ENCODE assay signal across 8 mouse cellular contexts in genomic region chr17:23739202-23740135, GRCm38 (mm10). TPM values are rescaled to one million over a fixed set of nuclear protein-coding genes. Genes with fewer than 3 reads are reported as not detected.
A peak's percentile ranks its signal among the peaks of the same experiment; 100 is the strongest.
DNase-seq lines count a peak whose midpoint lies in the region; ATAC-seq and TF ChIP-seq lines count a peak whose summit lies in the region.

No protein-coding gene starts in this region.

- no peak for DNase-seq in lung, adult 2 months
- DNase-seq in lung, postnatal 14 days = no peak
- DNase-seq in forebrain, embryonic 11.5 days (ENCODE audit: low spot score) = peak; percentile 78
- DNase-seq in kidney, postnatal 0 days (ENCODE audit: low spot score) = no peak
- DNase-seq in midbrain, embryonic 11.5 days (ENCODE audit: low spot score, missing footprints) = peak; percentile 97
- DNase-seq in T-cell, adult 2 months (ENCODE audit: low spot score) = no peak

- TF ChIP-seq POLR2A in lung, adult 2 months (IDR thresholded peaks at IDR 0.05; ENCODE audit: borderline replicate concordance, extremely low read depth, low read depth, low read length) = no peak
- TF ChIP-seq POLR2A in bone marrow macrophage, adult 2 months (IDR thresholded peaks at IDR 0.05; ENCODE audit: borderline replicate concordance, low read depth, low read length) = no peak

- H3K4me2 ChIP-seq in forebrain, embryonic 11.5 days (ENCODE audit: low read depth, low read length, severe bottlenecking) = peak overlapping the region; percentile 99
- H3K4me2 ChIP-seq in kidney, postnatal 0 days (ENCODE audit: low read length) = peak overlapping the region; percentile 93
- H3K4me2 ChIP-seq in midbrain, embryonic 11.5 days = peak overlapping the region; percentile 99

- H3K9me3 ChIP-seq in forebrain, embryonic 11.5 days (ENCODE audit: control insufficient read depth, low read length) = no peaks in the 10 kb centered on the region
- no peaks in the 10 kb centered on the region for H3K9me3 ChIP-seq in kidney, postnatal 0 days (replicated peaks; ENCODE audit: low read length)
- no peaks in the 10 kb centered on the region for H3K9me3 ChIP-seq in midbrain, embryonic 11.5 days (ENCODE audit: control insufficient read depth, low read length)

- peaks cover 41% of the 10 kb centered on the region for H3K27me3 ChIP-seq in forebrain, embryonic 11.5 days (ENCODE audit: control insufficient read depth, insufficient read depth, low read length)
- H3K27me3 ChIP-seq in kidney, postnatal 0 days (ENCODE audit: insufficient read depth, low read length) = peaks cover 28% of the 10 kb centered on the region
- peaks cover 41% of the 10 kb centered on the region for H3K27me3 ChIP-seq in midbrain, embryonic 11.5 days (ENCODE audit: control insufficient read depth, insufficient read depth, low read length)

- 4% methylated on average over 48 of the region's 48 CpGs for WGBS in lung, adult 2 months
- under 1% methylated on average over 48 of the region's 48 CpGs for WGBS in forebrain, embryonic 11.5 days
- 2% methylated on average over 48 of the region's 48 CpGs for WGBS in kidney, postnatal 0 days
- WGBS in midbrain, embryonic 11.5 days = under 1% methylated on average over 48 of the region's 48 CpGs

- ATAC-seq in forebrain, embryonic 11.5 days (replicated peaks; ENCODE audit: low FRiP score) = peak; percentile 51
- peak; percentile 1; the same call in 1 of the 2 replicates for ATAC-seq in kidney, postnatal 0 days (replicated peaks; ENCODE audit: low FRiP score, low read depth)
- peak; percentile 65 for ATAC-seq in midbrain, embryonic 11.5 days (ENCODE audit: low FRiP score)
- ATAC-seq in megakaryocyte progenitor cell, adult 5-6 weeks (replicated peaks; ENCODE audit: poor library complexity) = no peak

- H3K4me1 ChIP-seq in lung, adult 2 months (ENCODE audit: control insufficient read depth, insufficient read depth, low read length) = peaks cover 14% of the 10 kb centered on the region
- peaks cover 3% of the 10 kb centered on the region; the same call in 1 of the 2 replicates for H3K4me1 ChIP-seq in bone marrow macrophage, adult 2 months (ENCODE audit: control insufficient read depth, insufficient read depth, low read length)
- peaks cover 17% of the 10 kb centered on the region; the same call in 1 of the 2 replicates for H3K4me1 ChIP-seq in forebrain, embryonic 11.5 days (replicated peaks; ENCODE audit: control insufficient read depth, insufficient read depth, low read length)
- H3K4me1 ChIP-seq in kidney, postnatal 0 days (replicated peaks; ENCODE audit: insufficient read depth, low read length) = peaks cover 24% of the 10 kb centered on the region; the same call in 1 of the 2 replicates
- peaks cover 9% of the 10 kb centered on the region for H3K4me1 ChIP-seq in midbrain, embryonic 11.5 days (ENCODE audit: control insufficient read depth, insufficient read depth, low read length)

- no peak overlapping the region for H3K27ac ChIP-seq in bone marrow macrophage, adult 2 months (ENCODE audit: insufficient read depth, low read depth, low read length)
- H3K27ac ChIP-seq in forebrain, embryonic 11.5 days (ENCODE audit: low read depth, low read length) = peak overlapping the region; percentile 46; the same call in 1 of the 2 replicates
- H3K27ac ChIP-seq in kidney, postnatal 0 days = no peak overlapping the region
- H3K27ac ChIP-seq in midbrain, embryonic 11.5 days (ENCODE audit: low read depth, low read length) = peak overlapping the region; percentile 54

- no peak for TF ChIP-seq CTCF in lung, adult 2 months (IDR thresholded peaks at IDR 0.05; ENCODE audit: insufficient read depth, low read length)
- TF ChIP-seq CTCF in bone marrow macrophage, adult 2 months (IDR thresholded peaks at IDR 0.05; ENCODE audit: low read depth, low read length) = no peak
- TF ChIP-seq CTCF in kidney, postnatal 0 days (IDR thresholded peaks at IDR 0.05; ENCODE audit: low read depth) = no peak

- H3K9ac ChIP-seq in forebrain, embryonic 11.5 days (ENCODE audit: low read length) = peak overlapping the region; percentile 74
- H3K9ac ChIP-seq in kidney, postnatal 0 days (ENCODE audit: low read depth, low read length) = peak overlapping the region; percentile 54
- peak overlapping the region; percentile 68 for H3K9ac ChIP-seq in midbrain, embryonic 11.5 days (ENCODE audit: low read length)

- H3K36me3 ChIP-seq in forebrain, embryonic 11.5 days (ENCODE audit: control insufficient read depth, insufficient read depth, low read length) = no peaks in the 10 kb centered on the region; the same call in 1 of the 2 replicates
- H3K36me3 ChIP-seq in kidney, postnatal 0 days (ENCODE audit: insufficient read depth, low read length) = no peaks in the 10 kb centered on the region
- H3K36me3 ChIP-seq in midbrain, embryonic 11.5 days (ENCODE audit: control insufficient read depth, insufficient read depth, low read length) = no peaks in the 10 kb centered on the region; the same call in 1 of the 2 replicates

- peak overlapping the region; percentile 78 for H3K4me3 ChIP-seq in lung, adult 2 months (replicated peaks; ENCODE audit: extremely low read depth, low read depth, low read length)
- peak overlapping the region; percentile 72 for H3K4me3 ChIP-seq in bone marrow macrophage, adult 2 months (ENCODE audit: insufficient read depth, low read length)
- H3K4me3 ChIP-seq in forebrain, embryonic 11.5 days (ENCODE audit: low read depth, low read length) = peak overlapping the region; percentile 64
- H3K4me3 ChIP-seq in kidney, postnatal 0 days (replicated peaks; ENCODE audit: low read depth, low read length) = peak overlapping the region; percentile 63
- H3K4me3 ChIP-seq in midbrain, embryonic 11.5 days (ENCODE audit: low read depth, low read length) = peak overlapping the region; percentile 66

RNA-seq across cellular contexts. Expression of gene Paqr4, which starts 1.2 kb away (rescaled TPM):
- polyA plus RNA-seq in lung, adult 2 months (2012; rRNA removed) = 59.8 and 63.5 TPM in 2 replicates
- polyA plus RNA-seq in bone marrow macrophage, adult 2 months (2012; ENCODE audit: insufficient read depth, insufficient read length, missing spikeins) = 13.9 TPM in 2 replicates
- 26.5 and 28.8 TPM in 2 replicates for polyA plus RNA-seq in forebrain, embryonic 11.5 days (2014; fragmentation: Nextera tagmentation; extraction: Ambion mirVana)
- polyA plus RNA-seq in kidney, postnatal 0 days (2015; fragmentation: Nextera tagmentation; extraction: Ambion mirVana) = 16.0 and 17.9 TPM in 2 replicates
- 29.5 and 30.2 TPM in 2 replicates for polyA plus RNA-seq in midbrain, embryonic 11.5 days (2014; fragmentation: Nextera tagmentation; extraction: Ambion mirVana)
- total RNA-seq in megakaryocyte progenitor cell, adult 5-6 weeks (2015) = 1.3 and 1.6 TPM in 2 replicates
- 1.9 and 2.4 TPM in 2 replicates for total RNA-seq in megakaryocyte progenitor cell, adult 5-6 weeks (2017)

RNA-seq across cellular contexts. Expression of gene Kremen2, which starts 6.2 kb away (rescaled TPM):
- polyA plus RNA-seq in lung, adult 2 months (2012; rRNA removed) = 0.81 and 1.1 TPM in 2 replicates
- polyA plus RNA-seq in bone marrow macrophage, adult 2 months (2012; ENCODE audit: insufficient read depth, insufficient read length, missing spikeins) = not detected in 2 replicates
- 2.2 and 2.6 TPM in 2 replicates for polyA plus RNA-seq in forebrain, embryonic 11.5 days (2014; fragmentation: Nextera tagmentation; extraction: Ambion mirVana)
- 0.29 and 0.52 TPM in 2 replicates for polyA plus RNA-seq in kidney, postnatal 0 days (2015; fragmentation: Nextera tagmentation; extraction: Ambion mirVana)
- 0.58 and 0.63 TPM in 2 replicates for polyA plus RNA-seq in midbrain, embryonic 11.5 days (2014; fragmentation: Nextera tagmentation; extraction: Ambion mirVana)
- 0.05 TPM in 1 of 2 replicates, not detected in the other for total RNA-seq in megakaryocyte progenitor cell, adult 5-6 weeks (2015)
- not detected in 2 replicates for total RNA-seq in megakaryocyte progenitor cell, adult 5-6 weeks (2017)

RNA-seq across cellular contexts. Expression of gene Pkmyt1, which starts 13.3 kb away (rescaled TPM):
- 21.8 and 25.3 TPM in 2 replicates for polyA plus RNA-seq in lung, adult 2 months (2012; rRNA removed)
- polyA plus RNA-seq in bone marrow macrophage, adult 2 months (2012; ENCODE audit: insufficient read depth, insufficient read length, missing spikeins) = 17.3 and 20.1 TPM in 2 replicates
- 61.3 and 62.9 TPM in 2 replicates for polyA plus RNA-seq in forebrain, embryonic 11.5 days (2014; fragmentation: Nextera tagmentation; extraction: Ambion mirVana)
- 21.1 and 24.5 TPM in 2 replicates for polyA plus RNA-seq in kidney, postnatal 0 days (2015; fragmentation: Nextera tagmentation; extraction: Ambion mirVana)
- 29.3 and 33.7 TPM in 2 replicates for polyA plus RNA-seq in midbrain, embryonic 11.5 days (2014; fragmentation: Nextera tagmentation; extraction: Ambion mirVana)
- 34.5 and 36.9 TPM in 2 replicates for total RNA-seq in megakaryocyte progenitor cell, adult 5-6 weeks (2015)
- 17.3 and 20.5 TPM in 2 replicates for total RNA-seq in megakaryocyte progenitor cell, adult 5-6 weeks (2017)

RNA-seq across cellular contexts. Expression of gene 1520401A03Rik, which starts 16.9 kb away (rescaled TPM):
- not detected in 2 replicates for polyA plus RNA-seq in lung, adult 2 months (2012; rRNA removed)
- not detected in 2 replicates for polyA plus RNA-seq in bone marrow macrophage, adult 2 months (2012; ENCODE audit: insufficient read depth, insufficient read length, missing spikeins)
- not detected in 2 replicates for polyA plus RNA-seq in forebrain, embryonic 11.5 days (2014; fragmentation: Nextera tagmentation; extraction: Ambion mirVana)
- 0.05 and 0.30 TPM in 2 replicates for polyA plus RNA-seq in kidney, postnatal 0 days (2015; fragmentation: Nextera tagmentation; extraction: Ambion mirVana)
- not detected in 2 replicates for polyA plus RNA-seq in midbrain, embryonic 11.5 days (2014; fragmentation: Nextera tagmentation; extraction: Ambion mirVana)
- total RNA-seq in megakaryocyte progenitor cell, adult 5-6 weeks (2015) = not detected in 2 replicates
- total RNA-seq in megakaryocyte progenitor cell, adult 5-6 weeks (2017) = not detected in 2 replicates

RNA-seq across cellular contexts. Expression of gene Flywch1, which starts 31.9 kb away (rescaled TPM):
- 37.1 and 39.1 TPM in 2 replicates for polyA plus RNA-seq in lung, adult 2 months (2012; rRNA removed)
- 20.4 and 21.3 TPM in 2 replicates for polyA plus RNA-seq in bone marrow macrophage, adult 2 months (2012; ENCODE audit: insufficient read depth, insufficient read length, missing spikeins)
- 167 and 174 TPM in 2 replicates for polyA plus RNA-seq in forebrain, embryonic 11.5 days (2014; fragmentation: Nextera tagmentation; extraction: Ambion mirVana)
- polyA plus RNA-seq in kidney, postnatal 0 days (2015; fragmentation: Nextera tagmentation; extraction: Ambion mirVana) = 74.6 and 74.7 TPM in 2 replicates
- polyA plus RNA-seq in midbrain, embryonic 11.5 days (2014; fragmentation: Nextera tagmentation; extraction: Ambion mirVana) = 125 and 142 TPM in 2 replicates
- 4.7 and 5.1 TPM in 2 replicates for total RNA-seq in megakaryocyte progenitor cell, adult 5-6 weeks (2015)
- 9.9 and 10.6 TPM in 2 replicates for total RNA-seq in megakaryocyte progenitor cell, adult 5-6 weeks (2017)

Comparison
In these comparisons a context has a peak if more than half of its experiments do, and no peak if none do; other contexts are left out.
1. DNase-seq: peak in forebrain, embryonic 11.5 days (single experiment) and midbrain, embryonic 11.5 days (single experiment); none in lung, adult 2 months (single experiment), lung, postnatal 14 days (single experiment), kidney, postnatal 0 days (single experiment) and T-cell, adult 2 months (single experiment).
2. H3K27ac ChIP-seq: peak in forebrain, embryonic 11.5 days (single experiment) and midbrain, embryonic 11.5 days (single experiment); none in bone marrow macrophage, adult 2 months (single experiment) and kidney, postnatal 0 days (single experiment).
3. Peak in every context shown above with its lines, with median percentiles within 50 percentile points of each other: H3K4me3 ChIP-seq, H3K4me2 ChIP-seq and H3K9ac ChIP-seq.